Mouse (Mus musculus) hindlimb bud, embryonic 11.5 days (tissue): ENCODE data around the gene Atad2b.
A peak's percentile ranks its signal among the peaks of the same experiment; 100 is the strongest.
"Not testable (repeated sequence)": the region's sequence is repeated elsewhere in the genome, so short reads cannot be mapped to it uniquely, and the experiment has no call there.

Experiments used
- DNase-seq: peaks from one replicate; pipeline ENCODE4 v3.0.0-alpha.2; 2012; ENCODE audit warnings: low read depth, low spot score; ENCODE audit errors: extremely low spot score

The Atad2b gene

GRCm38 (mm10) chr12:4908391-4908790, 8.8 kb upstream of the Atad2b start:
- no peak for DNase-seq

GRCm38 (mm10) chr12:4910496-4910895, 6.7 kb upstream of the Atad2b start:
- DNase-seq, result not testable (repeated sequence)

- DNase-seq, result no peak
Measured at GRCm38 (mm10) chr12:4911716-4912115, 5.4 kb upstream of the Atad2b start.

GRCm38 (mm10) chr12:4914441-4914840, 2.7 kb upstream of the Atad2b start:
- no peak for DNase-seq

GRCm38 (mm10) chr12:4914944-4915343, 2.2 kb upstream of the Atad2b start:
- DNase-seq, result no peak

- DNase-seq, result peak; percentile 26
Measured at GRCm38 (mm10) chr12:4917805-4918591, 845 bp downstream of the Atad2b start.

GRCm38 (mm10) chr12:4928197-4928596, 11.0 kb downstream of the Atad2b start:
- no peak for DNase-seq

- no peak for DNase-seq
Measured at GRCm38 (mm10) chr12:4930820-4931548, 13.8 kb downstream of the Atad2b start.

- no peak for DNase-seq
Measured at GRCm38 (mm10) chr12:4952272-4952671, 35.1 kb downstream of the Atad2b start.

- no peak for DNase-seq
Measured at GRCm38 (mm10) chr12:4953156-4953555, 36.0 kb downstream of the Atad2b start.

- DNase-seq, result peak; percentile 31
Measured at GRCm38 (mm10) chr12:4972939-4973338, 55.8 kb downstream of the Atad2b start.

- no peak for DNase-seq
Measured at GRCm38 (mm10) chr12:4978324-4978723, 61.2 kb downstream of the Atad2b start.

GRCm38 (mm10) chr12:4996981-4997380, 79.8 kb downstream of the Atad2b start:
- no peak for DNase-seq

GRCm38 (mm10) chr12:5005338-5005737, 88.2 kb downstream of the Atad2b start:
- DNase-seq, result no peak

GRCm38 (mm10) chr12:5005776-5006175, 88.6 kb downstream of the Atad2b start:
- not testable (repeated sequence) for DNase-seq

- DNase-seq, result not testable (repeated sequence)
Measured at GRCm38 (mm10) chr12:5008638-5009037, 91.5 kb downstream of the Atad2b start.

GRCm38 (mm10) chr12:5025226-5025861, 108.2 kb downstream of the Atad2b start:
- no peak for DNase-seq

GRCm38 (mm10) chr12:5029035-5029434, 111.9 kb downstream of the Atad2b start:
- DNase-seq, result no peak

GRCm38 (mm10) chr12:5038008-5038407, 120.9 kb downstream of the Atad2b start:
- no peak for DNase-seq

- no peak for DNase-seq
Measured at GRCm38 (mm10) chr12:5044141-5044540, 127.0 kb downstream of the Atad2b start.

GRCm38 (mm10) chr12:5048104-5048503, 131.0 kb downstream of the Atad2b start:
- no peak for DNase-seq

GRCm38 (mm10) chr12:5067590-5067989, 150.4 kb downstream of the Atad2b start:
- no peak for DNase-seq
